Mouse (Mus musculus) small intestine, adult 2 months (tissue): ENCODE data around the gene Iffo1.

Source experiments
- CTCF ChIP-seq: fragments of 200-500 bp; IDR thresholded peaks from 2 replicates; pipeline ENCODE4 v1.5.1; 2012; ENCODE audit warnings: low read depth, mild to moderate bottlenecking, control low read depth, inconsistent platforms, low read length, moderate library complexity, mixed read lengths; ENCODE audit not compliant: insufficient replicate concordance, insufficient read length; ENCODE audit errors: extremely low read depth
- POLR2A ChIP-seq: fragments of 200-500 bp; IDR thresholded peaks from 2 replicates; pipeline ENCODE4 v1.6.1; 2012; ENCODE audit warnings: low read depth, mild to moderate bottlenecking, control low read depth, inconsistent platforms, low read length, moderate library complexity

- TF ChIP-seq POLR2A (no peak), CTCF (no peak)
These were observed 51.3 kb downstream of the Iffo1 start for GRCm38 (mm10) chr6:125196301-125196700.
